Mouse (Mus musculus) testis, postnatal 10 days (tissue): ENCODE measurements around the gene Mbnl2.

Source experiments
- DNase-seq: peaks from one replicate; pipeline ENCODE4 v3.0.0; 2021; ENCODE audit warnings: low spot score

The Mbnl2 gene

GRCm38 (mm10) chr14:120383186-120383851, 107.8 kb downstream of the Mbnl2 start:
- DNase-seq: no peak

- DNase-seq: no peak
These were observed 109.1 kb downstream of the Mbnl2 start for GRCm38 (mm10) chr14:120384615-120385014.

- no peak for DNase-seq
These were observed 111.8 kb downstream of the Mbnl2 start for GRCm38 (mm10) chr14:120387293-120387692.

- DNase-seq: no peak
These were observed 113.6 kb downstream of the Mbnl2 start for GRCm38 (mm10) chr14:120388818-120389691.

- DNase-seq: no peak
These were observed 114.9 kb downstream of the Mbnl2 start for GRCm38 (mm10) chr14:120390231-120390944.

GRCm38 (mm10) chr14:120391701-120392100, 116.2 kb downstream of the Mbnl2 start:
- no peak for DNase-seq

GRCm38 (mm10) chr14:120392441-120392840, 117.0 kb downstream of the Mbnl2 start:
- no peak for DNase-seq

GRCm38 (mm10) chr14:120393441-120393840, 118.0 kb downstream of the Mbnl2 start:
- no peak for DNase-seq

- no peak for DNase-seq
These were observed 118.7 kb downstream of the Mbnl2 start for GRCm38 (mm10) chr14:120394216-120394615.

GRCm38 (mm10) chr14:120394827-120395226, 119.4 kb downstream of the Mbnl2 start:
- DNase-seq: no peak

GRCm38 (mm10) chr14:120395501-120395900, 120.0 kb downstream of the Mbnl2 start:
- no peak for DNase-seq

GRCm38 (mm10) chr14:120397871-120398647, 122.6 kb downstream of the Mbnl2 start:
- peak; percentile 84 for DNase-seq

- no peak for DNase-seq
These were observed 124.1 kb downstream of the Mbnl2 start for GRCm38 (mm10) chr14:120399614-120400013.

GRCm38 (mm10) chr14:120401158-120401557, 125.7 kb downstream of the Mbnl2 start:
- DNase-seq: no peak

- DNase-seq: no peak
These were observed 127.2 kb downstream of the Mbnl2 start for GRCm38 (mm10) chr14:120402715-120403114.

GRCm38 (mm10) chr14:120404364-120404763, 128.9 kb downstream of the Mbnl2 start:
- no peak for DNase-seq

GRCm38 (mm10) chr14:120404811-120405582, 129.5 kb downstream of the Mbnl2 start:
- no peak for DNase-seq

GRCm38 (mm10) chr14:120405597-120405996, 130.1 kb downstream of the Mbnl2 start:
- DNase-seq: no peak

- peak; percentile 6 for DNase-seq
These were observed 130.8 kb downstream of the Mbnl2 start for GRCm38 (mm10) chr14:120406271-120406670.

GRCm38 (mm10) chr14:120406820-120407219, 131.4 kb downstream of the Mbnl2 start:
- peak; percentile 12 for DNase-seq

- no peak for DNase-seq
These were observed 134.4 kb downstream of the Mbnl2 start for GRCm38 (mm10) chr14:120409854-120410253.
